Mouse (Mus musculus) thymus, postnatal 25 days (tissue): ENCODE data around the gene Olfr1152.

Experiments
- DNase-seq: peaks from one replicate; pipeline ENCODE4 v3.0.0; 2022

The Olfr1152 gene

GRCm38 (mm10) chr2:87866192-87866591 lies at the start of gene Olfr1152:
Olfr1152 (plus strand) TSS chr2:87866492.
- DNase-seq: no peak

GRCm38 (mm10) chr2:87830233-87830632 lies 36.1 kb upstream of the Olfr1152 start, which contains the start of gene Olfr1148:
Olfr1148 (plus strand) TSS chr2:87830533.
- no peak for DNase-seq

GRCm38 (mm10) chr2:87843693-87844092 lies 22.6 kb upstream of the Olfr1152 start, which contains the start of gene Olfr1150-ps1:
Olfr1150-ps1 (plus strand) TSS chr2:87843993.
- DNase-seq: no peak

- DNase-seq: no peak
These were observed 10.7 kb upstream of the Olfr1152 start, which contains the start of gene Olfr1151 for GRCm38 (mm10) chr2:87855562-87855961. Olfr1151 (plus strand) TSS chr2:87855862.

GRCm38 (mm10) chr2:87894662-87895061 lies 28.4 kb downstream of the Olfr1152 start, which contains the start of gene Olfr1153:
Olfr1153 (plus strand) TSS chr2:87894962.
- DNase-seq: no peak

GRCm38 (mm10) chr2:87905066-87905465 lies 38.8 kb downstream of the Olfr1152 start, which contains the start of gene Olfr1154:
Olfr1154 (minus strand) TSS chr2:87905166.
- no peak for DNase-seq
